Mouse (Mus musculus): ENCODE results near the gene Acpp. TPM values are rescaled to one million over a fixed set of nuclear protein-coding genes. Genes with fewer than 3 reads are reported as not detected.
"Not testable (repeated sequence)": the region's sequence is repeated elsewhere in the genome, so short reads cannot be mapped to it uniquely, and the experiment has no call there.

Gene Acpp
- under 1 TPM; 0.14 to 0.43 TPM for total RNA-seq (2021)

- DNase-seq = peak; percentile 14
Measured at GRCm38 (mm10) chr9:104337183-104337931, at the start of gene Acpp. TSS of gene Acpp (minus strand) at chr9:104337748.

- no peak for DNase-seq
Measured at GRCm38 (mm10) chr9:104382571-104383170, 45.1 kb upstream of the Acpp start.

DNA sequence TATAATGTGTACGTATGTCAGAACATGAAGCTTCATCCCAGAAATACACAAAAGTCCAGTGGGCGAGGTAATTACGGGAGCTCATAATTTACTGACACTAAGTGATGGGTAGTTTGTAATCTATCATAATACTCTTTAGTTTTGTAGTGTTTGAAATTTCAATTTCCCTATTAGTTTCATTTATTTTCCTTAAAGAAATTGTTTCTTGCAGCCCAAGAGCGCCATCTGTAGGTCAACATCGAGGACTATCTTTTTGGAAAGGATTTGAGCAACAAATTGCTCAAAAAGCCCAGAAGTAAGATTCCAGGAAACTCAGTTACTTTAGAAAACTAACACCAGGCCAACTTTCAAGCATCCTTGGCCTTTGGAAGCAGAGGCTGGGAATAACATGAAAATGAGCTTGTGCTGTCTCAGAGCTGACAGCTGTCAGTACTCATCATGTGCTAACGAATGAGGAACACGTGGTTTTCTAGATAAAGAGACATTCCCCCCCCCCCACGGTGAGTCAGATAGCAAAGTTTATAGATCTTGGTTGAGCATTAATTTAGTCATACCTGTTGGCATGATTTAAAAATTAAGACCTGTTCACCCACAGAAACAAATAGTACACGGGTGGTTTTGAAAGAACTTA is 42.1 kb upstream of the Acpp start:
- DNase-seq = peak; percentile 17

DNA sequence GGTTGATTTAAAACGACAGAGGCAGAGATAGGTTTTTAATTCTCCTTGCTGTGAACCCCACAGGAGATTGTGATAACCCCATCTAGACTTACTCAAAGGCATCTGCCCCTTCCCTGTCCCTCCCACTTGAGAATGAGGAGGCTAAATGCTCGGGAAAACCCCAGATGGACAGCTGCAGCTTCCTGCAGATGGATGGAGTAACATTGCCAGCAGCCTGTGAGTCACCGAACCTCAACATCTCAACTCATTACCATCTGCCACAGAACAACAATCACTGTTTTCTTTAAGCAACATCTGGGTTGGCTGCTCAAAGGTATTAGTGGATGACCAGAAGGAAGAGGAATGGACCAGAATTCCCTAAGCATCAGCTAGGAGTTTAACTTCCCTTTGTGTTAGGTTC is 38.0 kb upstream of the Acpp start:
- no peak for DNase-seq

DNA sequence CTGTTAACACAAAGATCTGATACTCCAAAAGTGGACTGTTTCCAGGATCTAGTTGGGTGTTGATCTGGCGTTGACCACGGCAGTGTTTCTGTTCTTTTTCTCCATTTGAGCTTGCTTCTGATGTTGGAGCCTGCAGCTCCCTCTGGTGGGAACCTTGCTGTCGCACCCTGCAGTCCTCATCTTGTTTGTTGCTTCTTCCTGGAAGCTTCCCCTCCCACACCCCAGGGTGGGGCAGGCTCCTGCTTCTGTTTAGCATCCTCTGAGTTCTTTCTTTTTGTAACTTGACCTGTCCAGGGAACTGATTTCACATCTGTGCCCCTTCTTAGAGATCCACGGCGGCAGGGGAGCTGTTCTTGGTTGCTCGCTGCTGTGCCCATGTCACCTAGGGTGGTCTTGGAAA is 35.7 kb upstream of the Acpp start:
- peak; percentile 47 for DNase-seq

DNA sequence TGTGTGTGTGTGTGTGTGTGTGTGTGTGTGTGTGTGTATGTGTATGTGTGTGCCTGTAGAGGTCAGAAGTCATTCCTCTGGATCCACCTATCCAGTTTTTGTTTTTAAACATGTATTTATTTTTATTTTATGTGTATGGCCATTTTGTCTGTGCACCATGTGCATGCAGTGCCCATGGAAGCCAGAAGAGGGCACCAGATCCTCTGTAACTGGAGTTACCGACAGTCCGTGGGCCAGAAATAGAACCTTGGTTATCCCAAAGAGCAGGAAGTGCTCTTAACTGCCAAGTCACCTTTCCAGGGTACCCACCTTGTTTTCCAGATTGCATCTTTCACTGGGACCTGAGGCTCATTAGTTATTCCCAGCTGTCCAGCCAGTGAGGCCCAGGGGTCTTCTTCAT is 29.4 kb upstream of the Acpp start:
- no peak for DNase-seq

DNA sequence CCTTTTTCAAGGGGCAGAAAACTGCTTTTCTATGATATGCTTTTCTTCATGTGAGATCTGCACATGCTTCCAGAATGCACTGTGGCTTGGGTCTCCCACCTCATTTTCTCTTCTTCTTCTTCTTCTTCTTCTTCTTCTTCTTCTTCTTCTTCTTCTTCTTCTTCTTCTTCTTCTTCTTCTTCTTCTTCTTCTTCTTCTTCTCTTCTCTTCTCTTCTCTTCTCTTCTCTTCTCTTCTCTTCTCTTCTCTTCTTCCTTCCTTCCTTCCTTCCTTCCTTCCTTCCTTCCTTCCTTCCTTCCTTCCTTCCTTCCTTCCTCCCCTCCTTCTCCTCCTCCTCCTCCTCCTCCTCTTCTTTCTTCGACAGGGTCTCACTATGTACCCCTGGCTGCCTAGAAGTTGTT is 24.4 kb upstream of the Acpp start:
- DNase-seq = not testable (repeated sequence)

- no peak for DNase-seq
Measured at GRCm38 (mm10) chr9:104361073-104361891, 23.7 kb upstream of the Acpp start.

DNA sequence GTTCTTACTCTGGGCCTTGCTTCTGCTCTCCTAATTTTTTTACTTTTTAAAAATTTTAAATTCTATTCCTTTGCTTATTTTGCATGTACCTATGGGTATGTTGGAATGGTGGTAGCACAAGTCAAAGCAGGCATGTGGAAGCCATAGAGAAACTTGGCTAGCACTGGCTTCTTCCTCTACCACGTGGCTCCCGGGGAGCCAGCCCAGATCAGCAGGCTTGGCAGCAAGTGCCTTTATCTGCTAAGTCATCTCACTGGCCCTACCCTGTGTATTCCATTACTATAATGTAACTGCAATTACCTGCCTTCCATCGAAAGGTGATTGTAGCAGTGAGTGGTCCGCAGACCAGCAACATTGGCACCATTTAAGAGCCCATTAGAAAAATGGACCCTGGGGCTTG is 22.8 kb upstream of the Acpp start:
- no peak for DNase-seq

GRCm38 (mm10) chr9:104355521-104356270 is 18.1 kb upstream of the Acpp start:
- no peak for DNase-seq

DNA sequence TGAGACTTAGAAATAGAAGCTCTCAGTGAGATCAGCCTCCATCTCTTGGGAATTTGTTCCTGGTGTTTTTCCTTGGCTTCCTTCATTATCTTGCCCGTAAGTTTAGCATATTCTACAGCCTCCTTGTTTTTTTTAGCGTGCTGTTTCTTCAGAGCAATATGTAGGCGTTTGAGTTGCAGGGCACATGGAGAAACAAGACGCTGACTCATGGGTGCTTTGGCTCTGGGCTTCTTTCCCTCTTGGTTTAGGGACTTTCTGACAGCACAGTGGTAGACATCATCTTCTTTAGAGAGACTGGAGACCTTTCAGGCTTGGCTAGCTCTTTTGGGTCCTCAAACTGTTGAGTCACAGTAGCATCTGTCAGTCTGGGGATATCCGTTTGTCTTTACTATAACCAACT is 6.6 kb upstream of the Acpp start:
- DNase-seq = no peak

DNA sequence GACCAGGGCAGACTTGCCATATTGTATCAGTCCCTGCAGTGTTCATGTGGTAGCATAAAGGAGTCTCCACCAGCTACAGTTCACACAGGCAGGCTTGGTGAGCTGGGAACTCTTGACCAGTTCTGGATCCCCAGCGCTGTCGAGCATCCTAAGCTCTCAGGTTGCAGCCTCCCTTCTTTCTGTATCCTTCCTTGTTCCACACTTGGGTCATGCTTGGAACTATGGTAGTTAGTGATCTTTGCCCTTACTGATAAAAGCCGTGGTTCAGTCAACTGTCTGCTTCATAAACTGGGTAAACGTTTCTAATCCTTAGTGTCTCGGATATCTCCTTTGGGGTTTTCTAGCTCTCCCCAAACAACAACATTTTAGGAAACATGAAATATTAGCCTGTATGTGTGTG is 1.9 kb upstream of the Acpp start:
- DNase-seq = no peak

DNA sequence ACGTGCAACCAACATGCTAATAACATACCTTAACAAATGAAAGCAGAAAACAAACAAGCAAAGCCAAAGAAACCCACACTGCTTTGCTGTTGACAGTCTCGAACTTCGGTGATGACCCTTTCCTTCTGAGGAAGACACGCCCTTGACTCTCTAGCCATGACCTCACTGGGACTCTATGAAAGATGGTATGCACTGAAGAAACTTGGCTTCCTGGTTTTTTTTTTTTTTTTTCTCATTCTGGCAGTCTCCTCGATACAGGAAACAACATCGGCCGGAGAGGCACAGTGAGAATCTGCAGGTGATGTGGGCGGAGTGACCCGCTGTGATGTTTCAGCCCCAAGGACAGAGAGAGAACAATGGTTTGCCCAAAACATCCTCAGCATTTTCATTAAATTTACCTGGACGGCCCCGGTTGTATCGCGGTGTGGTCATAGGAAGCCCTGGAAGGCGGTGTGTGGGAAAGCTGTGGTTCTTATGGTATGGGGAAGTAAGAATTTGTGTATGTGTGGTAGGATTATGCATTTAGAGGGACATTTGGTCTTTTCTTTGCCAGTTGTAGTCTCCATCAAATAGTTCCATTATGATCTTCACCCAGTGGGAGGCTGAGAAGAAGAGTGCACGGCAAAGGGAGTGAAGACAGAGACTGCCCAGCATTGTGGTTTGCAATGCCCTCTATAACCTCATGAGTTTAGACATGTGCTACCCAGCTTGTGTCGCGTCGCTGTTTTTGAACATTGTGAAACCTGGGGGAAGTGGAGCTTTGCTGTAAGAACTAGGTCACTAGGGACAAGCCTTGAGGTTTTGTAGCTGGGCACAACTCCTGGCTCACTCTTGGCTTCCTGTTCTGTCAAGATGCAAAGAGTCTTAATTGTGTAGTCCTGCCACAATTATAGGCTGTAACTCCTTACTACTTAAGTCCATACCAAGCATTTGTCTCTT is 1.2 kb upstream of the Acpp start:
- DNase-seq = no peak

DNA sequence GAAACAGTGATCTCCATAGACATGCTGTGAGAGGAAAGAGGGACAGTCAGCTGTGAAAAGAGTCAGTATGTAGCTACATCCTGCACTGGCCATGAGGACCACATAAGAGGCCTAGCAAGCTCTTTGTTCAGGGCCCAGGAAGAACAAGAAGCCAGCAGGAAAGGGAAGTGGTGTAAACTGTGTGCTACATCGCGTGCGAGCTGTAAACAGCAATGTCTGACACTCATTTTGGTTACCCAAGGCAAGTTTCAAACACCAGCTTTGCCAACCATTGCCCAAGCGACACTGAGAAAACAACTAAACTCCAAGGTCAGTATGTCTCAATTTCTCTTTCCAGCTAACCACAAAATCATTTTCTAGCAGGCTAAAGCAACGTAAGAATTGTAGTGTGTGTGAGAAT is 6.2 kb downstream of the Acpp start:
- DNase-seq = no peak

GRCm38 (mm10) chr9:104328655-104329054 is 8.9 kb downstream of the Acpp start:
- DNase-seq = no peak

- no peak for DNase-seq
Measured at GRCm38 (mm10) chr9:104321519-104321918, 16.0 kb downstream of the Acpp start.

GRCm38 (mm10) chr9:104316351-104316750 is 21.2 kb downstream of the Acpp start:
- DNase-seq = no peak

DNA sequence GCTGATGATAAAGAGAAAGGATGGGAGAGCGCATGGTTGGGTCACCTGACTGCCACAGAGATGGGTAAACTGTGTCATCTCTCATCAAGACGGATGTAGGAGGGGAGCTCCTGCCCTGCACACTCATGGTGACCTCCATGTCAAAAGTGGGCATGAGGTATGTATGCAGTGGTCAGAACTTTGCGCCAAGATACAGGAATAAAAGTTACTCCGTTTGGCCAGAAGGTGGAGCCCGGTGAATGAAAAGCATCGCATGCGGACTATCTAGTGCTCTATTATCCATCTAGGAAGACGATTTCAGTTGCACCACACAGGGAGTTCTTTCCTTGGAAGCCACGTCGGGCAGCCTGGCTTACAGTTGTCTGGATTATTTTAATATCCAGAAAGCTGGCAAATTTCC is 22.0 kb downstream of the Acpp start:
- DNase-seq = peak; percentile 27

GRCm38 (mm10) chr9:104306734-104307133 is 30.8 kb downstream of the Acpp start:
- peak; percentile 80 for DNase-seq

DNA sequence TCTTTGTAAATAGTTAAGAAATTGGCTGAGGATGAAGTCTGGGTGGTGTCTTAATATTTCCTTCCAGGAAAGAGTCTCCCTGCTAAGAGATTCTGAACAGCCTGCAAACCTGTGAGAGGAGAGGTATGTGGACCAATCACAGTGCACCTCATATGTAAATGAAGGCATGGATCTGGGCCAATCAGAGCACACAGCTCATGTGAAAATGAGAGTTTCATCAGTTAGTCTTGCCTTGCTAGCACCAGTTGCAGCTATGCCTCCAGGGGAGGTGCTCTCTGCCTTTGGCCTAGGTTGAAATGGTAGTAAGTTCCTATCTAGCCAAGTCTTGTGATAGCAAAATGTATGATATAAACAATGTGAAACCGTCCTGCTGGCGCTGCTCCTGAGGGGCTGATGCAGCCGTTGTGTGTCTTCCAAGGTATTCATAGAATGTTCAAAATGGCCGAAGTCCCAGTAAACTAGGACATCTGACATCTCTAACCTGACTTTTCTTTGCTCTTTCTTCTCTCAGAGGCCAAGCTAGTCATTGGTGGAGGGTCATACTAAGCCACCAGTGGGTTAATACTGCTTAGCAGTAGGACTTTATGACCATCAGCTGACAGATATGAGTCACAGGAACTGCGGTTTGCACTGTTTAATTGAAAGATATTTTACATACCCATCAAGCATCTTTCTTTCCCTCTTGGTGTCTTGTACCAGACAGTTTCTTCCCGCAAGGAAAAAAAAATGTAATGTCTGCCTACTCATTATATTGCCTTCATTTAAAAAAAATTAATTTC is 32.0 kb downstream of the Acpp start:
- no peak for DNase-seq
